Mouse (Mus musculus): ENCODE measurements at regions not wholly inside any gene's neighbourhood (a gene's known extent, or its start where the extent isn't known, plus 50 kb on each side); places are given as distances from the start of the nearest gene placed in this dataset.

- no peak for DNase-seq
These were observed 362.6 kb upstream of the Cdh11 start for GRCm38 (mm10) chr8:103148013-103148412.

GRCm38 (mm10) chr8:103148447-103148846 is 363.0 kb upstream of the Cdh11 start:
- DNase-seq = no peak

- no peak for DNase-seq
These were observed 381.3 kb upstream of the Cdh11 start for GRCm38 (mm10) chr8:103166623-103167316.

DNA sequence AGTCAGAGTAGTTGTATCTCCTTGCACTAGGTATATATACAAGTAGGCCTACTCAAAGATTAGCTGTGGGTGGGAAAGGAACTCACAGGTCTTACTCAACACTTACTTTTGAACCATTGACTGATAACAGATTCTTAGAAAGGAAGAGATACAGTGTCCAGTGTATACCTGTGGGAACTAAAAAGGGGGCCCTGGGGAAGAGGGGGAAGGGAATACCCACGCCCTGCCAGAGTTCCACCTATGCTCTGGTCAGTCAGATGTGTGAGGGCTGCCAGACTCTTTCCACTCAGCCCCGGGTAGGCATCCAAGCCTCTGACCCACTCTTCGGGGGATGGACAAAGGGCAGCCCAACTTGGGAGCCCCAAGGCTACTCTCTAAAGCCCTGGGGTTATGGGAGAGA is 387.9 kb upstream of the Cdh11 start:
- DNase-seq = no peak

GRCm38 (mm10) chr8:103173803-103174429 is 388.5 kb upstream of the Cdh11 start:
- no peak for DNase-seq

DNA sequence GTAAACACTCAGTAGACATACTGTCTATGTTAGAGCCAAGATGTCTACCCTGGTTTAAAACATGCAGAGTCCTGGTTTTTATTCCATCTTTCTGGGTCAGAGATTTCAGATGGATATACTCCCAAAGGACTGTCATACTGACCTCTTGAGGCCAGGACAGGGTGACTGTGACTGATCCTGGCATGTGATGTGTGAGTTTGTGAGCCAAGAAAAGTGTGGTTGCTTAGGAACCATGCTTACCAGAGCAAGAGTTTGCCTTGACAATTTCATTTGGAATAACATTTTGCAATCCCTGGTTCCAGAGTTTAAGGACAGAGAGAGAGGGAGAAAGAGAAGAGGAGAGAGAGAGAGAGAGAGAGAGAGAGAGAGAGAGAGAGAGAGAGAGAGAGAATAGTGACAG is 395.2 kb upstream of the Cdh11 start:
- peak; percentile 32 for DNase-seq

GRCm38 (mm10) chr8:103188720-103189498 is 403.5 kb upstream of the Cdh11 start:
- DNase-seq = no peak

GRCm38 (mm10) chr8:103198251-103198650 is 412.8 kb upstream of the Cdh11 start:
- DNase-seq = no peak

GRCm38 (mm10) chr8:103199696-103200615 is 414.5 kb upstream of the Cdh11 start:
- DNase-seq = no peak

DNA sequence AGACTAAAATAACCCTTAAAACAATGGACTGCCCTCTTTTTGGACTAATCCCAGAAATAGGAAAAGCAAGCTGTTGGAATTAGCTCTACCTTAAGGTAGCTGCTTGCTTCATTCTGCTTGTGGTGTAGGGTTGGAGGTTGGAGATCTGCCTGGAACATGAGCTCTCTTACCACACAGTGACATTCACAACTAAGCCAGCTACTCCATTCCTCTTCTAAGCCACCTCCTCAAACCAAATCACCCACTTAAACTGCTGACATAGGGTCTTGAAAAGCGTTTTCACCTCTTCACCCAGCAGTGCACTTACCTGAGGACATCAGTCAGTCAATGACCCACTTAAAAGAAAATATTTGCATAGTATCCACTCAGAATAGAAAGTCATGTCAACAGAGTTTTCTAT is 418.3 kb upstream of the Cdh11 start:
- peak; percentile 10 for DNase-seq

- no peak for DNase-seq
These were observed 429.2 kb upstream of the Cdh11 start for GRCm38 (mm10) chr8:103214606-103215005.

DNA sequence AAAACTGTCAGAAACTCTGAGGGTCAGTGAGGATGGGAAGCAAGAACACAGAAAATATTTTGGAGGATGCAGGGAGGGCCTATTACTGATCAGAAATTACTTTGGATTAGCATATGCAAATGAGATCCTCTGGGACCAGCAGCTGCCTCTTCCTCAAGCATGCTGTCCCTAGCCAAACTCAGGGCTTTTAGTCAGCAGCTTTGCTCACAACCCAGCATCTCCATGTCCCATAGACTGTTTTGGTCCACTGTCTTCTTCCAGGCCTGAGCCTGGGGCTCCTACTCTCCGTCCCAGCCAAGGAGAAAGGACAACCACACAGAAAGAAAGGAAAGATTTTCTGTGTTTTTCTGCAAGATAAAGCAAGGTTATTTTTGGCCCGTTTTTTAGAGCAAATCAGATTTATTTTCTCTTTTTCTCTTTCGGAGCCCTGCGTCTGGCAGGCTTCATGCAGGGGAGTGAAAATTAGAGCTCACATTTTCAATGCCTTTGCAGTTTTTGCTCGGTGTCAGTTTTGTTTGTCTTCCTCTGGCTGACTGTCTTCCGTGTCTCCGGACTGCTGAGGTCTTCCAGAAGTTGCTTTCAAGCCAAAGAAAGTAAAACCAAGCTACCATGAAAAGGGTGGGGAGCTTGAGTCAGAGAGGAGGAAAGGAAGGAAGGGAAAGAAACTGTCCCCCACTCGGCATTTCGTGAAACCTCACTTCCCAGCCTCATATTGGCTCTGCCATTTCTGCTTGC is 445.5 kb upstream of the Cdh11 start:
- DNase-seq = no peak

DNA sequence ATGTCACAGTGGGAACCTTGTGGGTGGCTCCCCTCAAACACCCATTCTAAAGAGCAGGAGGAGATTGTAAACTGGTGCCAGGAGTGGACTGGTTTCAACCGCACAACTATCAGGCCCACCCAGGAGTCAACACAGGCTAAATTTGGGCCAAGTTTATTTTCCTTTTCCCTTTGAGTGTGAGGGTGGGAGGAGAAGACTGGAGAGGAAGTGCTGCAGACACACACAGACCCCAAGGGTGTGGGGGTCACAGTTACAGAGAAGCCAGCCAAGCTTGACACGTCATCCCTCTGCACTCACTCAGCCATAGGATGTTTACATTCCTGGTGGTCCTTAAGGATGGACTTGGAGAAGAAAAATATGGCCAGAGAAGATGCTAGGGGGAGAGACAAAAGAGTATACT is 448.9 kb upstream of the Cdh11 start:
- peak; percentile 26 for DNase-seq

DNA sequence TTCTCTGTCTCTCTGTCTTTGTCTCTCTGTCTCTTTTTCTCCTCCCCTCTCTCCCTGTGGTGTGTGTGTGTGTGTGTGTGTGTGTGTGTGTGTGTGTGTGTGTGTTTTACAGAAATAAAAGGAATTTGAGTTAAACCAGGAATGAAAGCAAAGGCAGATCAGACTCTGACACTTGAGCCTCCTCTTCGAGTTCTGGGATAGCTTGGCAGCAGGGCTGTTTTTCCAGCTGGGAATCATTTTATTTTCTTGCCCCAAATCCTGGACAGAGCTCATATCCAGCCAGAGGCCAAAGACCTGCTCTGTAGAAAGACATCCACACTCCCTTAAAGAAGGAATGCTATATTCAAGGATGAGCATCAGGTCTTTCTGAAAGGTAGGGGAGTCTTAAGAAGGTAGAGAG is 450.2 kb upstream of the Cdh11 start:
- DNase-seq = peak; percentile 21

- DNase-seq = no peak
These were observed 453.1 kb upstream of the Cdh11 start for GRCm38 (mm10) chr8:103238456-103238970.

DNA sequence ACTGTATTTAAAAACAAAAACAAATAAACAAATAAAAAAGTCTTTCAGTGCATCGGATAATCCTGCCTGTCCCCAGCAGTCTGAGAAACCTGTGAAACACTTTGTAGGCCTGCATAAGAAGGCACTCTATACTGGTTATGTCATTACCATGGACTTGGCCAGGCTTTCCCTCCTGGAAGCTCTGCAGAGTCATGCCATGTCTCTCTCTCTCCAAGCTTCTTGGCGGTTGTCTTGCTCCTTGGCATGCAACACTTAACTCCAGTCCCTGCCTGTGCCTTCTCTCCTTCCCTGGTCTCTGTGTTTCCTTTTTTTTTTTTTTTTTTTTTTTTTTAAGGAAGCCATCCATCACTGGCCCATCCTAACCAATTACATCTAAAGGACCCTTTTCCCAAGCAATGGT is 458.7 kb upstream of the Cdh11 start:
- no peak for DNase-seq

GRCm38 (mm10) chr8:103244658-103245057 is 459.2 kb upstream of the Cdh11 start:
- DNase-seq = no peak

DNA sequence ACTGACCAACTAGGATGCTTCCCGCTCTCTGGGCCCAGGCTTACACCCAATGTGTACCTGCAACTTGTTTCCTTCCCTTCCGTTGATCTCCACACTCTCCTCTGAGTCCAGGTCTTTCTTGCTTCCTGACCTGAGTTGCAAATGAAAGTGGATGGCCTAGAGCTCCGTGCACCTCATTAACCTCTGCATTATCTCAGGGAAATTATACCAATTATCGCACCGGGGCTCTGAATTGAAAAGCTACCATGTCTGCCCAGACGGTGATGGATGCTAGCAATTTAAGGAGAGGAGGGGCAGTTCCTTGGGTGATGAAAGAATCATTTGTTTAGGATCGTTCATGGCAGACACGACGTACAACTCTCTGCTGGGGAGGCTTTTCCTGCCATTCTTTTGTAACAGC is 460.4 kb upstream of the Cdh11 start:
- DNase-seq = no peak

GRCm38 (mm10) chr8:103261236-103261635 is 475.8 kb upstream of the Cdh11 start:
- no peak for DNase-seq

- no peak for DNase-seq
These were observed 484.6 kb upstream of the Cdh11 start for GRCm38 (mm10) chr8:103270035-103270434.

DNA sequence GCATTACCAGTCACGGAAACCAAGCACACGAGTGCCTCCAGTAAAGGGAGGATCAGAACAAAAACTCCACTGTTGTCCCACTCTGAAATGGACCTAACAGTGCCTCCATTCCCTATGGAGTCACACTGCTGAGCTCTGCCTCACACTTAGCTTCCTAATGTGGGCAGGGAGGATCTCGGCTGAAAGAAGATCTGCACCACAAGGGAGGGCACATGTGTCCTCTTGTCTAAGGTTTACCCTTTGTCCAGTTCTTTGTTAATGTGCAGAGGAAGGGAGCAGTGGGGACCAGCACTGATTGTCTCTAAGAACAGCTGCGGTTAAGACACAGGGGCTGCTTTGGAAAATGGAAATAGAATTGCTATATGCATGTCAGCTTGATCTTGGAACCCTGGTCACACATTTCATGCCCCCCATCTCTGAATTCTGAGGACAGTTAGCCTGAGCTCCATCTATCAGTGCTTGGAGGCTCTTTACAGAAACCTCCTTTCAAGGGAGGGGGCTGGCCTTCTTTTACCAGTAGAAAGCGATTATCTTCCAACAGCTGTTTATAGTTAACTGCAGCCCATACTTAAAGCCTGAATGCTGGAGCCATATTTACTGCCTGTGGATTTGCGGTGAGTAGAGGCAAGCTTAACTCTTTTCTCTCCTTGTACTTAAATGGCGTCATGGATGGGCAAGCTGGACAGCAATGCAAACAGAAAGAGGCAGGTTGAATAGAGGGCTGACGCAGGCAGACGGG is 485.5 kb upstream of the Cdh11 start:
- no peak for DNase-seq
